Mouse (Mus musculus) cortical plate, adult 2 months (tissue): Measurements from ENCODE around the gene Pspn.

ENCODE experiments used
- CTCF ChIP-seq: fragments of 200-500 bp; IDR thresholded peaks from 2 replicates; pipeline ENCODE4 v1.5.1; 2011; ENCODE audit warnings: mild to moderate bottlenecking, control low read depth, low read length; ENCODE audit not compliant: insufficient read depth; ENCODE audit errors: extremely low read depth
- POLR2A ChIP-seq: fragments of 200-500 bp; IDR thresholded peaks from 2 replicates; pipeline ENCODE4 v1.6.1; 2011; ENCODE audit warnings: mild to moderate bottlenecking, low read length, control low read depth; ENCODE audit not compliant: insufficient read depth; ENCODE audit errors: extremely low read depth

GRCm38 (mm10) chr17:56962642-56963405 lies 37.0 kb downstream of the Pspn start:
- TF ChIP-seq CTCF (no peak), POLR2A (no peak)
